Mouse (Mus musculus) myocyte (in vitro differentiated cells): ENCODE data around the gene Cd7. TPM values are rescaled to one million over a fixed set of nuclear protein-coding genes. Genes with fewer than 3 reads are reported as not detected.
"Not testable (repeated sequence)": the region's sequence is repeated elsewhere in the genome, so short reads cannot be mapped to it uniquely, and the experiment has no call there.

ENCODE experiments used
- H3K27me3 ChIP-seq: one replicate; pipeline ENCODE4 v1.6.1; 2011; ENCODE audit not compliant: control insufficient read depth, insufficient read depth, insufficient read length
- H3K36me3 ChIP-seq: one replicate; pipeline ENCODE4 v1.6.1; 2011; ENCODE audit not compliant: control insufficient read depth, insufficient read depth
- H3K4me2 ChIP-seq: one replicate; pipeline ENCODE4 v1.6.1; 2011; ENCODE audit warnings: low read depth, control low read depth
- H3K4me3 ChIP-seq: one replicate; pipeline ENCODE4 v1.5.1; 2011; ENCODE audit warnings: mild to moderate bottlenecking, control low read depth, moderate library complexity
- H3K79me2 ChIP-seq: one replicate; pipeline ENCODE4 v1.6.1; 2011; ENCODE audit not compliant: control insufficient read depth, insufficient read depth
- H3ac ChIP-seq: one replicate; pipeline ENCODE4 v1.6.1; 2011; ENCODE audit not compliant: control insufficient read depth, insufficient read length
- CEBPB ChIP-seq: IDR thresholded peaks from 2 replicates; pipeline ENCODE4 v1.6.1; 2011; ENCODE audit warnings: mild to moderate bottlenecking, moderate library complexity; ENCODE audit not compliant: poor library complexity, insufficient read depth, severe bottlenecking
- E2F4 ChIP-seq: IDR thresholded peaks from one replicate; pipeline ENCODE4 v1.6.1; 2011; ENCODE audit warnings: mild to moderate bottlenecking, control low read depth, moderate library complexity; ENCODE audit not compliant: insufficient read depth
- MAX ChIP-seq: IDR thresholded peaks from one replicate; pipeline ENCODE4 v1.6.1; 2011; ENCODE audit warnings: low read depth, mild to moderate bottlenecking, control low read depth
- MYOD1 ChIP-seq, 3 experiments: IDR thresholded peaks; one replicate each; pipeline ENCODE4 v1.6.1; 2011; ENCODE audit warnings: control low read depth in 2 of 3, low read depth in 2 of 3, mild to moderate bottlenecking in 2 of 3, moderate library complexity in 1 of 3; ENCODE audit not compliant: insufficient read length in 2 of 3, control insufficient read depth in 1 of 3
- MYOG ChIP-seq, 3 experiments: IDR thresholded peaks; one replicate each; pipeline ENCODE4 v1.6.1; 2011; ENCODE audit warnings: control low read depth in 2 of 3, low read depth in 2 of 3, mild to moderate bottlenecking in 2 of 3; ENCODE audit not compliant: insufficient read length in 2 of 3, control insufficient read depth in 1 of 3, insufficient read depth in 1 of 3
- POLR2A ChIP-seq: IDR thresholded peaks from one replicate; pipeline ENCODE4 v1.6.1; 2011; ENCODE audit warnings: low read depth, mild to moderate bottlenecking, control low read depth, moderate library complexity; ENCODE audit not compliant: insufficient read length
- POLR2AphosphoS2 ChIP-seq: IDR thresholded peaks from one replicate; pipeline ENCODE4 v1.6.1; 2011; ENCODE audit warnings: low read depth, control low read depth; ENCODE audit not compliant: insufficient read length
- REST ChIP-seq: IDR thresholded peaks from one replicate; pipeline ENCODE4 v1.6.1; 2011; ENCODE audit warnings: mild to moderate bottlenecking, control low read depth, moderate library complexity; ENCODE audit not compliant: insufficient read depth, insufficient read length
- SRF ChIP-seq: IDR thresholded peaks from one replicate; pipeline ENCODE4 v1.6.1; 2011; ENCODE audit warnings: low read depth; ENCODE audit not compliant: control insufficient read depth, insufficient read length
- TCF12 ChIP-seq: IDR thresholded peaks from one replicate; pipeline ENCODE4 v1.6.1; 2011; ENCODE audit warnings: mild to moderate bottlenecking, control low read depth; ENCODE audit not compliant: poor library complexity, insufficient read depth, severe bottlenecking
- TCF3 ChIP-seq: IDR thresholded peaks from one replicate; pipeline ENCODE4 v1.6.1; 2011; ENCODE audit warnings: low read depth, control low read depth; ENCODE audit not compliant: insufficient read length
- USF1 ChIP-seq: IDR thresholded peaks from one replicate; pipeline ENCODE4 v1.6.1; 2011; ENCODE audit warnings: low read depth, mild to moderate bottlenecking, control low read depth, moderate library complexity
- polyA plus RNA-seq: library from polyadenylated mRNA; unstranded; fragments of >200 nt; fragmentation: generic; extraction: Trizol; gene quantifications from one replicate; pipeline ENCODE4 v1.2.1, GENCODE M21; 2012; ENCODE audit warnings: missing spikeins

Cd7 gene
- polyA plus RNA-seq, 1 experiment, result 0.35 TPM

DNA sequence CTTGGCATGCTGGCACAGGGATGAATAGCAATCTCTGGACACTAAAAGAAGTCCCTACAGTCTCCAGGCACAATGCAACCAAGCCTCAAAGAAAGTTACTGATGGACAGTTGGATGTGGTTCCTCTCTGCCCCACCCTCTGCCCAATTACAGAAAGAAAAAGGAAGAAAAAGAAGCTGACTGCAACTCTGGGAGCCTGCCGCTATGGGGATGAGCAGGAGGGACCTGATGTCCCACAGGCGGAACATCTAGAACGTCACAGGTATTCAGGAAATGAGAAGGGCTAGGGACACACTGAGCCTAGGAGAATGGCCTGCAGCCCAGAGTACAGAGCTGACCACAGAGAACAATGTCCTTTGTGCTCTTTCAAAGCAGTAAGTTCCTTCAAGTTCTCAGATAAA is 43.0 kb upstream of the Cd7 start:
- no peak overlapping the region for H3K4me3 ChIP-seq
- H3K4me2 ChIP-seq, result no peak overlapping the region
- H3K36me3 ChIP-seq, result no peaks in the 10 kb centered on the region
- no peaks in the 10 kb centered on the region for H3K79me2 ChIP-seq
- peaks cover 7% of the 10 kb centered on the region for H3K27me3 ChIP-seq
- H3ac ChIP-seq, result no peak overlapping the region
- no peak for TF ChIP-seq REST
- TF ChIP-seq MYOG (IDR thresholded peaks at IDR 0.05; ENCODE audit: control insufficient read depth in 1 of 3, insufficient read depth in 1 of 3, insufficient read length in 2 of 3, low read depth in 2 of 3), result no peak
- no peak for TF ChIP-seq E2F4
- TF ChIP-seq USF1, result no peak
- TF ChIP-seq CEBPB, result no peak
- no peak for TF ChIP-seq POLR2AphosphoS2
- no peak for TF ChIP-seq MAX
- no peak for TF ChIP-seq TCF3
- TF ChIP-seq MYOD1 (IDR thresholded peaks at IDR 0.05; ENCODE audit: control insufficient read depth in 1 of 3, insufficient read length in 2 of 3, low read depth in 2 of 3), result no peak
- no peak for TF ChIP-seq SRF
- TF ChIP-seq POLR2A, result no peak

DNA sequence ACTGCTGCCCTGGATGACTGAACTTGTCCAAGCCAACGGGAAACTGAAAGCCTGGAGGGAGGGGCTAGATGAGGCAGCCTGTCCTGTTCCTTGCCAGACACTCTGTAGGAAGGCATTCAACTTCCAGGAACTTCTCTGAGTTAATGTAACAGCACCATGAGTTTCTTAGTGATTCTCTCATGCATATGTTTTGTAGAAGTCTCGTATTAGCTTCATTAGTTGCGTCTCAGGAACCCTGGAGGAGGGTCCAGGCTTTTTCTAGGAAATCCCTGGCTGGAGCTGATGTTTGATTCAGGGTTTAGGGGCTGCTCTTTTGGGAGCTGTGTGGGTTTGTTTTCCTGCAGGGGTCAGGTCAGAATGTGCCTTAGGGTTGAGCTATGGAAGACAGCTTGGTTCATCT is 41.9 kb upstream of the Cd7 start, which contains the start of gene Sectm1a:
TSS of gene Sectm1a (minus strand) at position 101 of the 400 bp plus-strand sequence.
- Histone ChIP-seq H3K4me3 (no peak within 1 kb of the TSS), H3K4me2 (no peak within 1 kb of the TSS), H3K27me3 (peaks cover 11% of the 10 kb centered on the region), H3K36me3 (no peaks in the 10 kb centered on the region), H3ac (no peak within 1 kb of the TSS), H3K79me2 (no peaks in the 10 kb centered on the region)
- TF ChIP-seq MAX (no peak), REST (no peak), USF1 (no peak), MYOD1 (IDR thresholded peaks at IDR 0.05; ENCODE audit: control insufficient read depth in 1 of 3, insufficient read length in 2 of 3, low read depth in 2 of 3) (no peak), TCF12 (no peak), POLR2AphosphoS2 (no peak), CEBPB (no peak)

DNA sequence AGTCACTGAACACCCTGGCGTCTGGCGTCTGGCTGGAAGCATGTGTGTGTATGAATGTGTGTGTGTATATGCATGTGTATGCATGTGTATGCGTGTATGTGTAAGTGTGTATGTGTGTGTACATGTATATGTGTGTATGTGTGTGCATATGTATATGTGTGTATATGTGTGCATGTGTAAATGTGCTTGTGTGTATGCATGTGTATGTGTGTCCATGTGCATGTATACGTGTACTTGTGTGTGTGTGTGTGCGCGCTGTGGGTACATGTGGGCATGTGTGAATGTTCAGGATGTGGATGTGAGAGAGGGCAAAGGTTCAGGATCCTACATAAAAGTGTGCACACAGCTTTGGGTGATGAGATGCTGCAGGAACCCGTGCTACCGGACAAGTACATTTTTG is 41.1 kb upstream of the Cd7 start:
- no peaks in the 10 kb centered on the region for H3K79me2 ChIP-seq
- no peak overlapping the region for H3K4me3 ChIP-seq
- H3K4me2 ChIP-seq, result no peak overlapping the region
- TF ChIP-seq POLR2AphosphoS2, result no peak
- H3ac ChIP-seq, result no peak overlapping the region
- no peaks in the 10 kb centered on the region for H3K36me3 ChIP-seq
- H3K27me3 ChIP-seq, result peaks cover 11% of the 10 kb centered on the region

DNA sequence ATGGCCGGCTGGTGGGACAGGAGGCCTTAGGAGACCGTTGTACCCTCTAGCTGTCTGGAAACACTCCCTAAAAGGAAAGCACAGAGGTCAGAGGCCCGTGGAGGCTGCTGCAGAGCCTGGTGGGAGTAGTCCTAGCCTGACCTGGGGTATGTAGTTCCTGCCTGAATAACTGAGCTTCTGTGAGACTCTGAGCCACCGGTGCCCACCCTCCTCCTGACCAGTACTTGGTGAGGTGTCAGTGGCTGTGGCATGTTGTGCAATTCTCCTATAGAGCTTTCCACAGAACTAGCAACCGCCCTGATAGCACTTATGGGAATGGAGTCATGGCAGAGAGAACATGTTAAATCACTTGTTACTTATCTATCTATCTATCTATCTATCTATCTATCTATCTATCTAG is 36.4 kb upstream of the Cd7 start:
- no peak overlapping the region for H3ac ChIP-seq
- peaks cover 11% of the 10 kb centered on the region for H3K27me3 ChIP-seq
- TF ChIP-seq MAX, result no peak
- TF ChIP-seq POLR2A, result no peak
- TF ChIP-seq POLR2AphosphoS2, result no peak
- no peak for TF ChIP-seq REST
- TF ChIP-seq TCF12, result no peak
- TF ChIP-seq SRF, result no peak
- no peak for TF ChIP-seq E2F4
- no peak for TF ChIP-seq USF1
- no peak for TF ChIP-seq MYOG (IDR thresholded peaks at IDR 0.05; ENCODE audit: control insufficient read depth in 1 of 3, insufficient read depth in 1 of 3, insufficient read length in 2 of 3, low read depth in 2 of 3)
- no peak for TF ChIP-seq MYOD1 (IDR thresholded peaks at IDR 0.05; ENCODE audit: control insufficient read depth in 1 of 3, insufficient read length in 2 of 3, low read depth in 2 of 3)
- no peak for TF ChIP-seq CEBPB
- TF ChIP-seq TCF3, result no peak
- H3K4me2 ChIP-seq, result no peak overlapping the region
- no peak overlapping the region for H3K4me3 ChIP-seq
- H3K36me3 ChIP-seq, result no peaks in the 10 kb centered on the region
- H3K79me2 ChIP-seq, result no peaks in the 10 kb centered on the region

DNA sequence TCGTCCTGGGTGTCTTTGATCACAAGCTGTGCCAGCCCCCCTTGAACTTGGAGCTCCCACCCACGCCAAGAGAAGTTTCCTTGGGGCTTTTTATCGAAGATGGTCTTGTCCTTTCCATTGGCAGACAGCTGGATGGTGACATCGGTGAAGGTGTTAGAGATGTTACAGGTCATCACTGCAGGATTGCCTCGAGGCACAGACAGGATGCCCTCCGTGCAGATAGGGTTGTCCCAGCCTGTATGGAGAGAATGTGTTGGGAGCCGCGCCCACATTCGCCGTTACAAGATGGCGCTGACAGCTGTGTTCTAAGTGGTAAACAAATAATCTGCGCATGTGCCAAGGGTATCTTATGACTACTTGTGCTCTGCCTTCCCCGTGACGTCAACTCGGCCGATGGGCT is 30.4 kb upstream of the Cd7 start:
- not testable (repeated sequence) for H3K79me2 ChIP-seq, H3K4me2 ChIP-seq, H3ac ChIP-seq, H3K4me3 ChIP-seq, H3K36me3 ChIP-seq
- H3K27me3 ChIP-seq, result peaks cover 12% of the 10 kb centered on the region

DNA sequence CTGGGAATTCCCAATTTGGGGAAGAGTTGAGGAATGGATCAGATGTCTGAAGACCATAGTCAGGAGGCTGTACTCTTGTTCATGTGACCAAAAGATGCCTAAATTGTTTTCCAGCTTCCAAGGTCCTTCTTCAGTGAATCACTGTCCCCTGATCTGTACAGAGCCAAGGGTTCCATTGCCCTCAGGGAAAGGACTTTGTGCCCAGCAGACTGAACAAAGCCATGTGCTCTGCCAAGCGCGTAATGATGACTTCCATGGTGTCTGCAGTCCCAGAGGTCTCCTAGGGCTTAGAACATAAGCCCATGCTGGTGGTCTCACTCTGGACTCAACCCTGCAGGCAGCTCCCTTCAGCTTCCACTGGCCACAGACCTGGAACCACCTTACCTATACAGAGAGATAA is 28.7 kb upstream of the Cd7 start:
- Histone ChIP-seq H3K27me3 (peaks cover 21% of the 10 kb centered on the region), H3K36me3 (no peaks in the 10 kb centered on the region), H3K79me2 (no peaks in the 10 kb centered on the region), H3ac (no peak overlapping the region), H3K4me3 (no peak overlapping the region), H3K4me2 (no peak overlapping the region)
- TF ChIP-seq CEBPB (no peak), POLR2A (no peak), MYOG (IDR thresholded peaks at IDR 0.05; ENCODE audit: control insufficient read depth in 1 of 3, insufficient read depth in 1 of 3, insufficient read length in 2 of 3, low read depth in 2 of 3) (no peak)
